Comparison of ENCODE assay signal across 9 mouse cellular contexts in the genomic region with DNA sequence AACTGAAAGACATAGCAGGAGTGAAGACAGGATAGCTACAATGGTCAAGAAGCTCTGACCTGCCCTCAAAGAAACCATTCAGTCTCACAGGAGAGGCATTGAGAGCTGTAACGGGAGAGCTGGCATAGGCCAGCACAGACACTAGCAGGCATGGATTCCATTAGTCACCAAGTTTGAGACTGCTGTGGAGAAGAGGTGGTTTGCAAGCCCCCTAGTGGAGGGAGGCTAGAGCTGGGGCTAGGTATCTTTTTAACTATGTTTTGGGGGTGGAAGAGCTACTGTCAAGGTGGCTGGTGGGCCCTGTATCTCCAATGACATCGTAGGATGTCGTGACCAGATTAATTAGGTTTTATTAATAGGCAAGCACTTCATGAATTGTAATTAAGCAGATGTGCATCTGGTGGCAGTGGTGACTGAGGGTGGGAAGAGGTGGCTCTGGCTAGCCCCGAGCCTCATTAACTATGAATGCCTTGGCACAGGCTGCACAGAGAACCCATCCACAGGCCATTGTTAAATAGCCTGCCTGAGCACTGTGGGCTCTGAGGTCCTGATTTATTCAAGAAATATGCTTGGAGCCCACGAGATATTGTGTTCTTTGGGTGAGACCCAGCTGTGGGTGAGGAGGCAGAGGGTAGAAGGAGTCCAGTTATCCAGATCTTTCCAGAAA. TPM values are rescaled to one million over a fixed set of nuclear protein-coding genes. Genes with fewer than 3 reads are reported as not detected.
DNase-seq lines count a peak whose midpoint lies in the region; ATAC-seq and TF ChIP-seq lines count a peak whose summit lies in the region.
"Had no signal": no experiment of that assay in that cellular context is flagged by ENCODE, and none has a peak within 500 bp of the region (broad histone marks: within the 10 kb centered on the region; RNA-seq: fewer than 3 reads in every experiment).

No protein-coding gene starts in this region.

- no peak for DNase-seq in lung, postnatal 0 days (ENCODE audit: low spot score)
- no peak for DNase-seq in lung, postnatal 4 days
- DNase-seq in embryonic facial prominence, embryonic 14.5 days (ENCODE audit: low spot score) = peak; percentile 7
- peak; percentile 2 for DNase-seq in induced T-regulatory cell, adult 2 months (ENCODE audit: low read depth)
- DNase-seq in spleen, postnatal 4 days (ENCODE audit: low spot score in 2 of 2) = no peak
- no peak for DNase-seq in cerebellum, postnatal 10 days
- DNase-seq in urinary bladder, postnatal 14 days (ENCODE audit: low spot score) = no peak

- no peak overlapping the region for H3K4me3 ChIP-seq in lung, postnatal 0 days (ENCODE audit: low read depth, low read length)
- H3K4me3 ChIP-seq in embryonic facial prominence, embryonic 14.5 days (ENCODE audit: low read depth, low read length) = no peak overlapping the region
- no peak overlapping the region for H3K4me3 ChIP-seq in stomach, embryonic 15.5 days (replicated peaks)
- H3K4me3 ChIP-seq: liver, embryonic 15.5 days had no signal

- H3K4me2 ChIP-seq in lung, postnatal 0 days (replicated peaks; ENCODE audit: low read depth, low read length) = no peak overlapping the region
- no peak overlapping the region for H3K4me2 ChIP-seq in embryonic facial prominence, embryonic 14.5 days (ENCODE audit: low read depth, low read length)
- H3K4me2 ChIP-seq in stomach, embryonic 15.5 days = no peak overlapping the region
- H3K4me2 ChIP-seq: liver, embryonic 15.5 days had no signal

- no peaks in the 10 kb centered on the region for H3K27me3 ChIP-seq in lung, postnatal 0 days (replicated peaks; ENCODE audit: insufficient read depth, low read length)
- H3K27me3 ChIP-seq in embryonic facial prominence, embryonic 14.5 days (replicated peaks; ENCODE audit: control insufficient read depth, insufficient read depth, low read length) = no peaks in the 10 kb centered on the region
- no peaks in the 10 kb centered on the region for H3K27me3 ChIP-seq in stomach, embryonic 15.5 days (replicated peaks)
- H3K27me3 ChIP-seq: liver, embryonic 15.5 days had no signal

- TF ChIP-seq CTCF in lung, postnatal 0 days (IDR thresholded peaks at IDR 0.05) = peak; percentile 46

- TF ChIP-seq EP300 in lung, postnatal 0 days (IDR thresholded peaks at IDR 0.05) = no peak

- no peaks in the 10 kb centered on the region for H3K36me3 ChIP-seq in lung, postnatal 0 days (ENCODE audit: insufficient read depth, low read length)
- no peaks in the 10 kb centered on the region for H3K36me3 ChIP-seq in embryonic facial prominence, embryonic 14.5 days (ENCODE audit: control insufficient read depth, insufficient read depth, low read length)
- no peaks in the 10 kb centered on the region for H3K36me3 ChIP-seq in stomach, embryonic 15.5 days
- H3K36me3 ChIP-seq: liver, embryonic 15.5 days had no signal

- H3K9ac ChIP-seq in lung, postnatal 0 days (replicated peaks; ENCODE audit: low read depth) = no peak overlapping the region
- H3K9ac ChIP-seq in embryonic facial prominence, embryonic 14.5 days (ENCODE audit: low read depth, low read length) = no peak overlapping the region
- H3K9ac ChIP-seq in stomach, embryonic 15.5 days = no peak overlapping the region
- H3K9ac ChIP-seq: liver, embryonic 15.5 days had no signal

- no peaks in the 10 kb centered on the region for H3K9me3 ChIP-seq in lung, postnatal 0 days (ENCODE audit: low read length)
- no peaks in the 10 kb centered on the region for H3K9me3 ChIP-seq in embryonic facial prominence, embryonic 14.5 days (ENCODE audit: control insufficient read depth, low read length)
- no peaks in the 10 kb centered on the region for H3K9me3 ChIP-seq in stomach, embryonic 15.5 days
- H3K9me3 ChIP-seq: liver, embryonic 15.5 days had no signal

- H3K27ac ChIP-seq in lung, postnatal 0 days (ENCODE audit: low read length) = no peak overlapping the region
- no peak overlapping the region for H3K27ac ChIP-seq in embryonic facial prominence, embryonic 14.5 days (replicated peaks; ENCODE audit: low read depth, low read length)
- H3K27ac ChIP-seq in stomach, embryonic 15.5 days = peak overlapping the region; percentile 40; the same call in 1 of the 2 replicates
- H3K27ac ChIP-seq: liver, embryonic 15.5 days had no signal

- 56% methylated on average over 5 of the region's 5 CpGs for WGBS in lung, postnatal 0 days
- 69% methylated on average over 5 of the region's 5 CpGs for WGBS in embryonic facial prominence, embryonic 14.5 days
- WGBS in stomach, embryonic 15.5 days = 62% methylated on average over 5 of the region's 5 CpGs

- ATAC-seq in lung, postnatal 0 days = no peak
- no peak for ATAC-seq in embryonic facial prominence, embryonic 14.5 days (ENCODE audit: low read depth)
- ATAC-seq in stomach, embryonic 15.5 days (ENCODE audit: insufficient read depth, low FRiP score, low read depth) = peak; percentile 41; the same call in 1 of the 2 replicates

- no peaks in the 10 kb centered on the region; the same call in 1 of the 2 replicates for H3K4me1 ChIP-seq in lung, postnatal 0 days (ENCODE audit: insufficient read depth, low read depth, low read length)
- no peaks in the 10 kb centered on the region for H3K4me1 ChIP-seq in embryonic facial prominence, embryonic 14.5 days (ENCODE audit: control insufficient read depth, insufficient read depth, low read length)
- peaks cover 10% of the 10 kb centered on the region for H3K4me1 ChIP-seq in stomach, embryonic 15.5 days
- H3K4me1 ChIP-seq: liver, embryonic 15.5 days had no signal

RNA-seq across cellular contexts. Expression of gene Kcnd3, which starts 48.6 kb away (rescaled TPM):
- polyA plus RNA-seq in lung, postnatal 0 days (2015; fragmentation: Nextera tagmentation; extraction: Ambion mirVana) = 0.13 TPM in 2 replicates
- 0.88 and 0.93 TPM in 2 replicates for polyA plus RNA-seq in embryonic facial prominence, embryonic 14.5 days (2014; fragmentation: Nextera tagmentation; extraction: Ambion mirVana)
- 6.2 and 6.8 TPM in 2 replicates for polyA plus RNA-seq in stomach, embryonic 15.5 days (2015; fragmentation: Nextera tagmentation; extraction: Ambion mirVana)

Comparison
In these comparisons a context has a peak if more than half of its experiments do, and no peak if none do; other contexts are left out.
1. DNase-seq: peak in embryonic facial prominence, embryonic 14.5 days (single experiment) and induced T-regulatory cell, adult 2 months (single experiment); none in lung, postnatal 0 days (single experiment), lung, postnatal 4 days (0 of 2), spleen, postnatal 4 days (0 of 2), cerebellum, postnatal 10 days (0 of 2) and urinary bladder, postnatal 14 days (single experiment).